Mouse (Mus musculus) lung, postnatal 0 days (tissue): ENCODE data around the gene Abca1.

Experiments
- CTCF ChIP-seq: IDR thresholded peaks from 2 replicates; pipeline ENCODE4 v1.5.1; 2016; ENCODE audit warnings: antibody characterized with exemption, mild to moderate bottlenecking
- EP300 ChIP-seq: IDR thresholded peaks from 2 replicates; pipeline ENCODE4 v1.6.1; 2016; ENCODE audit warnings: antibody characterized with exemption, mild to moderate bottlenecking, control low read depth

GRCm38 (mm10) chr4:53153061-53153460, 6.6 kb downstream of the Abca1 start:
- TF ChIP-seq CTCF, result no peak
- no peak for TF ChIP-seq EP300
